Mouse (Mus musculus): ENCODE data around the gene Arid4b. TPM values are rescaled to one million over a fixed set of nuclear protein-coding genes. Genes with fewer than 3 reads are reported as not detected.
"Not testable (repeated sequence)": the region's sequence is repeated elsewhere in the genome, so short reads cannot be mapped to it uniquely, and the experiment has no call there.

The Arid4b gene
- polyA plus RNA-seq, 1 experiment, result 49.6 TPM

- Histone ChIP-seq H3K9ac (ENCODE audit: low read depth, poor library complexity, severe bottlenecking) (no peak overlapping the region), H3K4me1 (ENCODE audit: control insufficient read depth, insufficient read depth, low read length) (no peaks in the 10 kb centered on the region), H3K9me3 (replicated peaks; ENCODE audit: control insufficient read depth, insufficient read depth, low read length, poor library complexity, severe bottlenecking) (no peaks in the 10 kb centered on the region), H3K27me3 (ENCODE audit: control insufficient read depth, insufficient read depth, low read length, poor library complexity, severe bottlenecking) (no peaks in the 10 kb centered on the region), H3K36me3 (ENCODE audit: control insufficient read depth, insufficient read depth, low read length, poor library complexity, severe bottlenecking) (peaks cover 16% of the 10 kb centered on the region), H3K4me3 (ENCODE audit: low read depth, low read length) (no peak overlapping the region), H3K27ac (ENCODE audit: insufficient read depth, low read length) (no peak overlapping the region)
- TF ChIP-seq CTCF (IDR thresholded peaks at IDR 0.05; ENCODE audit: low read depth, low read length) (no peak), EP300 (IDR thresholded peaks at IDR 0.05; ENCODE audit: insufficient read depth, low read depth, low read length) (no peak), POLR2A (IDR thresholded peaks at IDR 0.05; ENCODE audit: insufficient read depth, low read length) (no peak)
These were observed 37.5 kb upstream of the Arid4b start for GRCm38 (mm10) chr13:14025554-14025953.

- Histone ChIP-seq H3K27ac (ENCODE audit: insufficient read depth, low read length) (no peak overlapping the region), H3K9me3 (replicated peaks; ENCODE audit: control insufficient read depth, insufficient read depth, low read length, poor library complexity, severe bottlenecking) (no peaks in the 10 kb centered on the region), H3K36me3 (ENCODE audit: control insufficient read depth, insufficient read depth, low read length, poor library complexity, severe bottlenecking) (peaks cover 16% of the 10 kb centered on the region), H3K4me1 (ENCODE audit: control insufficient read depth, insufficient read depth, low read length) (no peaks in the 10 kb centered on the region), H3K4me3 (ENCODE audit: low read depth, low read length) (no peak overlapping the region), H3K9ac (ENCODE audit: low read depth, poor library complexity, severe bottlenecking) (no peak overlapping the region), H3K27me3 (ENCODE audit: control insufficient read depth, insufficient read depth, low read length, poor library complexity, severe bottlenecking) (no peaks in the 10 kb centered on the region)
- TF ChIP-seq EP300 (IDR thresholded peaks at IDR 0.05; ENCODE audit: insufficient read depth, low read depth, low read length) (no peak), CTCF (IDR thresholded peaks at IDR 0.05; ENCODE audit: low read depth, low read length) (no peak), POLR2A (IDR thresholded peaks at IDR 0.05; ENCODE audit: insufficient read depth, low read length) (no peak)
These were observed 36.7 kb upstream of the Arid4b start for GRCm38 (mm10) chr13:14026154-14026820.

GRCm38 (mm10) chr13:14033309-14034072, 29.5 kb upstream of the Arid4b start:
- Histone ChIP-seq H3K9ac (ENCODE audit: low read depth, poor library complexity, severe bottlenecking) (peak overlapping the region; percentile 69; the same call in 1 of the 2 replicates), H3K36me3 (ENCODE audit: control insufficient read depth, insufficient read depth, low read length, poor library complexity, severe bottlenecking) (peaks cover 4% of the 10 kb centered on the region), H3K4me1 (ENCODE audit: control insufficient read depth, insufficient read depth, low read length) (peaks cover 3% of the 10 kb centered on the region), H3K4me3 (ENCODE audit: low read depth, low read length) (no peak overlapping the region), H3K27me3 (ENCODE audit: control insufficient read depth, insufficient read depth, low read length, poor library complexity, severe bottlenecking) (no peaks in the 10 kb centered on the region), H3K27ac (ENCODE audit: insufficient read depth, low read length) (peak overlapping the region; percentile 58), H3K9me3 (replicated peaks; ENCODE audit: control insufficient read depth, insufficient read depth, low read length, poor library complexity, severe bottlenecking) (no peaks in the 10 kb centered on the region)
- no peak for TF ChIP-seq POLR2A (IDR thresholded peaks at IDR 0.05; ENCODE audit: insufficient read depth, low read length)
- TF ChIP-seq EP300 (IDR thresholded peaks at IDR 0.05; ENCODE audit: insufficient read depth, low read depth, low read length), result no peak
- TF ChIP-seq CTCF (IDR thresholded peaks at IDR 0.05; ENCODE audit: low read depth, low read length), result no peak

GRCm38 (mm10) chr13:14034073-14034348, 29.0 kb upstream of the Arid4b start:
- no peaks in the 10 kb centered on the region; the same call in none of the 2 replicates for H3K36me3 ChIP-seq (ENCODE audit: control insufficient read depth, insufficient read depth, low read length, poor library complexity, severe bottlenecking)
- peak overlapping the region; percentile 92 for H3K27ac ChIP-seq (ENCODE audit: insufficient read depth, low read length)
- H3K27me3 ChIP-seq (ENCODE audit: control insufficient read depth, insufficient read depth, low read length, poor library complexity, severe bottlenecking), result no peaks in the 10 kb centered on the region
- no peak overlapping the region for H3K4me3 ChIP-seq (ENCODE audit: low read depth, low read length)
- TF ChIP-seq CTCF (IDR thresholded peaks at IDR 0.05; ENCODE audit: low read depth, low read length), result no peak
- TF ChIP-seq EP300 (IDR thresholded peaks at IDR 0.05; ENCODE audit: insufficient read depth, low read depth, low read length), result no peak
- no peak for TF ChIP-seq POLR2A (IDR thresholded peaks at IDR 0.05; ENCODE audit: insufficient read depth, low read length)
- H3K9me3 ChIP-seq (replicated peaks; ENCODE audit: control insufficient read depth, insufficient read depth, low read length, poor library complexity, severe bottlenecking), result no peaks in the 10 kb centered on the region
- peak overlapping the region; percentile 69 for H3K9ac ChIP-seq (ENCODE audit: low read depth, poor library complexity, severe bottlenecking)
- peaks cover 3% of the 10 kb centered on the region for H3K4me1 ChIP-seq (ENCODE audit: control insufficient read depth, insufficient read depth, low read length)

GRCm38 (mm10) chr13:14035352-14035751, 27.7 kb upstream of the Arid4b start:
- H3K4me1 ChIP-seq (ENCODE audit: control insufficient read depth, insufficient read depth, low read length); H3K36me3 ChIP-seq (ENCODE audit: control insufficient read depth, insufficient read depth, low read length, poor library complexity, severe bottlenecking); H3K9me3 ChIP-seq (replicated peaks; ENCODE audit: control insufficient read depth, insufficient read depth, low read length, poor library complexity, severe bottlenecking); H3K27me3 ChIP-seq (ENCODE audit: control insufficient read depth, insufficient read depth, low read length, poor library complexity, severe bottlenecking); H3K9ac ChIP-seq (ENCODE audit: low read depth, poor library complexity, severe bottlenecking); H3K4me3 ChIP-seq (ENCODE audit: low read depth, low read length); H3K27ac ChIP-seq (ENCODE audit: insufficient read depth, low read length): not testable (repeated sequence)

GRCm38 (mm10) chr13:14035875-14036630, 27.0 kb upstream of the Arid4b start:
- no peaks in the 10 kb centered on the region; the same call in 1 of the 2 replicates for H3K36me3 ChIP-seq (ENCODE audit: control insufficient read depth, insufficient read depth, low read length, poor library complexity, severe bottlenecking)
- no peak overlapping the region for H3K4me3 ChIP-seq (ENCODE audit: low read depth, low read length)
- peaks cover 3% of the 10 kb centered on the region for H3K4me1 ChIP-seq (ENCODE audit: control insufficient read depth, insufficient read depth, low read length)
- no peaks in the 10 kb centered on the region for H3K9me3 ChIP-seq (replicated peaks; ENCODE audit: control insufficient read depth, insufficient read depth, low read length, poor library complexity, severe bottlenecking)
- TF ChIP-seq EP300 (IDR thresholded peaks at IDR 0.05; ENCODE audit: insufficient read depth, low read depth, low read length) (no peak), CTCF (IDR thresholded peaks at IDR 0.05; ENCODE audit: low read depth, low read length) (no peak), POLR2A (IDR thresholded peaks at IDR 0.05; ENCODE audit: insufficient read depth, low read length) (no peak)
- peak overlapping the region; percentile 43 for H3K9ac ChIP-seq (ENCODE audit: low read depth, poor library complexity, severe bottlenecking)
- no peaks in the 10 kb centered on the region for H3K27me3 ChIP-seq (ENCODE audit: control insufficient read depth, insufficient read depth, low read length, poor library complexity, severe bottlenecking)
- H3K27ac ChIP-seq (ENCODE audit: insufficient read depth, low read length), result peak overlapping the region; percentile 54; the same call in 1 of the 2 replicates
